Mouse (Mus musculus) left cerebral cortex, adult 9 months (tissue): ENCODE measurements around the gene Apba1.

Source experiments
- DNase-seq, 2 experiments: peaks; one replicate each; pipeline ENCODE4 v3.0.0; 2022; ENCODE audit warnings: low spot score in 2 of 2

Gene Apba1

DNA sequence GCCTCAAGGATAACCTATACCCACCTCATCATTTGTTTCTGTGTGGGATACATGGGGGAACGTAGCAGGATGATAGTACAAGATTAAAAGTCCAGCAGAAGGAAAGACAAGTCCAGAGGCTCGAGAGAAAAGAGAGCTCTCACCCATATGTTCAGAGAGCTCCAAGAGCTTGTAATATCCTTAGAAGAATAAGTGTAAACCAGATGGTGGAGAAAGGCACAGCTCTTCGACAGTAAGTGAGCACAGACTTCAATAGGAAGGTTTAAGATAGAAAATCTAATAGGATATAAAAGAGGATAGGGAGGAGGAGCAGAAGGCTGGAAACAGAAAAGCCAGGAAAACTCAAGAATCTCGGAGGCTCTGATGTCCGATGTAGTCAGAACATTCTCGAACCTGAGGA is 115.8 kb downstream of the Apba1 start:
- DNase-seq, result no peak

DNA sequence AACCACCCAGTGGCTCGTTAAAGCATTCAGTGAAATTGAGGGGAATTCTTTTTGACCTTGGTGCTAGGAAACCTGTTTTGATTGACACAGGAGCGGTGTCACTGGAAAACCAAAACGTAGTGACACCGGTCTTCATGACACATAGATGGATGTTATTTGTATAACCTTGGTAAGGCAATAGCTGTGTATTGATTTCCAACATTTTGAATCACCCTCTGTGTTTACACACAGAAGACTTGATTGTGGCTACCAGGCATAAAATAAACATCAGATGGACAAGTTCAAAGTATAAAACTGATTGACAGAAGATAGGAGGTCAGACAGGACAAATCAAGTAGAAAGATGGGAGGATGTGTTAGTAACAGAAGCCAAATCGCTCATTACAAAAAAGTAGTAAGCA is 117.1 kb downstream of the Apba1 start:
- DNase-seq, result no peak

DNA sequence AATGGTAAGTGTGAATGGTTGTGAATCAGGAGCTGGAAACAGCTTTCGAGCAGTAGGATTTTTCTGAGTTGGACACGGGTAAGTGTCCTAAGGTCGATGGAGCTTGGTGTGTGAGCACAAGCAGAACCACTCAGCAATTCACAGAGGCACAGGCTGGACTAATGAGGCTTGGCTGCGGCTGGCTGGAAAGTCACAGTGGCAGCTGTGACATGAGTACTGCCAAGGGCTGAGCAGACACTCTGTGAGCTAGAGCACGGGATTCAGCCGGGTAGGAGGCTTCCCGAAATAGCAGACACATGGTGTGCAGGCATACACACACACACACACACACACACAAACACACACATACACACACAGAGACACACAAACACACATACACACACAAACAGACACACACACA is 121.2 kb downstream of the Apba1 start:
- DNase-seq, result peak in 1 of 2 experiments; percentile 58

DNA sequence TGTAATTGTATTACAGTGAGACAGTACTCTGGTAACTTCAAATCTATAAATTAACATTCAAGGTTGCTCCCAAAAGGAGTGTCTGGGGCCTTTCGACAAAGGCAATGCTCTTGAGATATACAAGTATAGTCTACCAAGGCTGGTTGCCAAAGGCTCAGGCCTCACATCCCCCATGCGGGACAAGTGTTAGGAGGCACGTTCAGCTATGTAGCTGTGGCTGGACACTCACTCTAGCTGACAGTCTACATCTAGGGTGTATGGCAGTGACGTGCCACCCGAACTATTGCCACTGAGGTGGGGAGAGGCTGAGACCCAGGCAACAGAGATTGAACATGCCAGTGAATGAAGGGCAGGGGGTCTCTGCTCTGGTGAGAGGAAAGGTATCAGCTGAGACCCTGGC is 127.5 kb downstream of the Apba1 start:
- no peak for DNase-seq

DNA sequence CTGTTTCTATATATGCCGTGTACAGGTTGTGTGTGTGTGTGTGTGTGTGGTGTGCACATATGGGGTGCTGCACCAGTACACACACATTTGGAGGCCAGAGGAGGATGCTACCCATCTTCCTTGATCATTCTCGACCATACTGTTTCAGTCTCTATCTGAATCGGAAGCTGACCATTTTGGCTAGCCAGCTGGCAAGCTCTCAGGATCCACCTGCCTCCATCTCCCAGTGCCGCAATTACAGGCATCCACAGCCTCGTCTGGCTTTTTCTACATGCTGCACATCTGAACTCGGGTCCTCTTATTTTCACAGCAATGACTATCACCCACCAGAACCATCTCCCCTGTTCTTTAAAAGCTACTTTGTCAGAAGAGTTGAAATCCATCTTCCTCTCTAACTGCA is 132.7 kb downstream of the Apba1 start:
- no peak for DNase-seq

DNA sequence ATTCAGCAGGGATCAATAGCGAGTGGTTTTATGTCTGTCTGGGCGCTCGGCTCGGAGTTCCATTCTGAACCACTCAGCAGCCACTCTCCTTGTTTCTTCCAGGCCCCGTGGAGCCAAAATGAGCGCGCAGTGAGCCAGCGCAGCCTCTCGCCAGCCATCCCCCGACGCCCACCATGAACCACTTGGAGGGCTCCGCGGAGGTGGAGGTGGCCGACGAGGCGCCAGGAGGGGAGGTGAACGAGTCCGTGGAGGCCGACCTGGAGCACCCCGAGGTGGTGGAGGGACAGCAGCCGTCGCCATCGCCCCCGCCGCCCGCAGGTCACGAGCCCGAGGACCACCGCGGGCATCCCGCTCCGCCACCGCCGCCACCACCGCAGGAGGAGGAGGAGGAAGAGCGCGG is 133.9 kb downstream of the Apba1 start:
- peak in 1 of 2 experiments; percentile 37 for DNase-seq

DNA sequence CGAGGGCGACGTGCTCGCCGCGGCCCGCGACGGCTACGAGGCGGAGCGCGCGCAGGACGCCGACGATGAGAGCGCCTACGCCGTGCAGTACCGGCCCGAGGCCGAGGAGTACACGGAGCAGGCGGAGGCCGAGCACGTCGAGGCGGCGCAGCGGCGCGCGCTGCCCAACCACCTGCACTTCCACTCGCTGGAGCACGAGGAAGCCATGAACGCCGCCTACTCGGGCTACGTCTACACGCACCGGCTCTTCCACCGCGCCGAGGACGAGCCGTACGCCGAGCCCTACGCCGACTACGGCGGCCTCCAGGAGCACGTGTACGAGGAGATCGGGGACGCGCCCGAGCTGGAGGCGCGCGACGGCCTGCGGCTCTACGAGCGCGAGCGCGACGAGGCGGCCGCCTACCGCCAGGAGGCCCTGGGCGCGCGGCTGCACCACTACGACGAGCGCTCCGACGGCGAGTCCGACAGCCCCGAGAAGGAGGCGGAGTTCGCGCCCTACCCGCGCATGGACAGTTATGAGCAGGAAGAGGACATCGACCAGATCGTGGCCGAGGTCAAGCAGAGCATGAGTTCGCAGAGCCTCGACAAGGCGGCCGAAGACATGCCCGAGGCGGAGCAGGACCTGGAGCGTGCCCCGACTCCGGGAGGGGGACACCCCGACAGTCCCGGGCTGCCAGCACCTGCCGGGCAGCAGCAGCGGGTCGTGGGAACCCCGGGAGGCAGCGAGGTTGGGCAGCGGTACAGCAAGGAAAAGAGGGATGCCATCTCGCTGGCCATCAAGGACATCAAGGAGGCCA is 134.6 kb downstream of the Apba1 start:
- peak; percentile 37 to 55 for DNase-seq

DNA sequence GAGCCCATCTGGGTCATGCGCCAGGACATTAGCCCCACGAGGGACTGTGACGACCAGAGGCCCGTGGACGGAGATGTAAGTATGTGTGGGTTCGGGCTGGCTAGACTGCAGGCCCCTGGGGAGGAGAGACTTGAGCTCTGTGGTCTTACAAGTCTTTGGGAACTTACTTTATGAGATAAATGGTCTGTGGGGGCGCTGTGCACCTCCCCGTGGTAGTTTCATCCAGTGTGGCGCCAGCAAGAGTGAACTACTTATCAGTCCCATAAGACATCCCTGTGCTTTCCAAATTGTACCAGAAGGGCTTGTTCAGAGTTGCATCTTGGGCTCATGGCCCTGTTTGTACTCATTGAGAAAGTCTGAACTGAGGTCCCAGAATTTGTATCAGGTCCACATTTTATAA is 135.3 kb downstream of the Apba1 start:
- no peak for DNase-seq

DNA sequence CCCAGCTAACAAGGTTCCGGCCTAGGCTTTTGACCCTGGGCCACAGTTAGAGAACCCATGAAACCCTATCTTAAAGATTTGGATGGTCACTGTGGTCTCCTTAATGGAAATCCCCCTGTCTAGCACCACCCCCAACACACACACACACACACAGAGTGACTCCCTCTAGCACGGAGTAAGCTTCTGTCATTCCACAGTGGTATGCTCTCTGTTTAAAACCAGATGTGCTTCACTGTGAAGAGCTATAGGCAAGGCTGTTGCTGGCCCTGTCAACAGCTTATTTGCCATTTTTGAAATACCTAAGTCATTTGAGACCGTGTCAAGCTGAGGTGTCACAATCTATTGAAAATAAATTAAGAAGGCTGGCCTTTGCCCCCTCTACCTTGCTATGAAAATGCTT is 136.1 kb downstream of the Apba1 start:
- no peak for DNase-seq

DNA sequence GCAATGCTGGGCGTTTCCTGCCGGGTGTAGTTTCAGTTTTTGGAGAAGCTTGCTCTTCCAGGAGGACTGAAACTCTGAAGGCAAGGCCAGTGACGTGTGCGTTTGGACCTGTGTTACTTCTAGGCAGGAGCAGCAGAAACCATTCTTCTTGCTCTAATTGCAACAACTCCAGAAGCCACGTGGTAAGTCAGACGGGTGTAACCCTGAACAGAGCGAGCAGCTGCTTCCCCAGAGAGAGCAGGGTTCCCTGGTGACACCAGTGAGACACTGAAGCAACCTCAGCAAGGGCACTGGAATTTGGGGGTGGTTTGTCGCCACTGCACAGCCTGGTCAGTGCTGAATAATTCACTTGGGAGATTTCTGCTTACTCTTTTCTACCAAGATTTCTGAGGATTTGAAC is 138.2 kb downstream of the Apba1 start:
- DNase-seq, result no peak

DNA sequence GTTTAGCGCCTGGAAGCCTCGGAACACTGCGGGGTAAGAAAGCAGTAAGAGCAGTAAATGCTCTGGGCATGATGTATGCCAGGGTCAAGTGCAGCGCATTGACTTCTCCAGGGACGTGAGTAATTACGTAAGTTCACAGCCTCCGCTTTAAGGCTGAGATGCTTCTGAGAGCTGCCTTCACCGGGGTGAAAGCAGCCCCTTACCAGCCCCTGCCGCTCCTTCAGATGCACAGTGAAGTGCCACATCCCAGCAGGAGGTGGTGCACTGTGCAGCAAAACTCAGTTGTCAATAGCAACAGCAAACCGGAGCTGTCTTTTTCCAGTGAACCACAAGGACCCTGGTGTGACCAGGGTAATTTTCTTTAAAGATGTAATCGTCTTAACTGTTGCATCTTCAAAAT is 139.8 kb downstream of the Apba1 start:
- DNase-seq, result no peak

DNA sequence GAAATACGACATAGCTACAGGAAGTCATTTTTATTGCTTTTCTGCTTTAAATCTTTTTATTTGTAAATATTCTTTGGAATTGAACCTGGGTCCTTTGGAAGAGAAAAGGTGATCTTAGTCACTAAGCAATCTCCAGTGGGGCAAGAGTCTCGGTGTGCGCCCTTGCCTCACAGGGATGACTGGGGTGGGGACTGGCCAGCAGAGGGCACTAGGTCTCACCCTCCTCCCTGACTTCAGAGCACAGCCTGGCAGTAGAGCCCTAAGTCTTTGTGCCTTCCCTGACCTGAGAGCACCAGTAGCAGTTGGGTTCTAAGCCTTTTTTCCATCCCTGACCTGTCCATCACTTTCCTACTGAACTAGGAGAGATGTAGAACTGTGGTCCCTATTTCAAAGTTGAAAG is 142.5 kb downstream of the Apba1 start:
- DNase-seq, result no peak

DNA sequence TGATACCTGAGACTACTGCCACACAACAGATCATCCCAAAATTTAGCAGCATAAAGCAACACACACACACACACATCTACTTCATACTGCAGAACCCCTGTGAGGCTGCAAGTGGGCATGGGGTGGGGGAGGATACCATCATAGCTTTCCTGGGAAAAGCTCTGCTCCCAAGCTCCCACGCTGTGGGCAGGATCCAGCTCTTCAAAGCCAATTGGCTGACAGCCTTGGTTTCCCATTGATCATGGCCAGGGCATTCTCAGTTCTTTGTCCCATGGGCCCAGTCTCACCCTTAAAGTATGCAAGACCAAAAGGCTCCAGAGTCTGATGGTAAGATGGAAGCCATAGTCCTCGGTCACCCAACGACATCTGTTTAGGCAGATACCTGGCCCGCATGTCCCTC is 143.1 kb downstream of the Apba1 start:
- no peak for DNase-seq

DNA sequence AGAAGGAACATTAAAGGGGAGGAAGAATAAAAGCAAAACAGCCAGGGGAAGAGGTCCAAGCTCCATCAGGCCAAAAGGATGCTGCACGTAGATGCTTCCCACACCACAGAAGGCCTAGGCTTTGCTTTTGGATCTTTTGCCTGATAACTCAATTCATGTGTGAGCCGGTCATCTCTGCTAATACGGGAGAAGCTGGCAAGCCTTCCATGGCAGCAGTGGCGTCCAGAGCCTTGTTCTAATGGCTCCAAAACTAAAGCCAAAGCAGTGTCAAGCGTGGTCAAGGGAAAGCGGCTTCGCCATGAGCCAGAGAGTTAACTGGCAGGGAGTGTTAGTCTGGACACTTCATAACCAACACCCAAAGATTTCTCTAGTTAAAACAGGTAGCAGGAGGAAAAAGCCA is 144.4 kb downstream of the Apba1 start:
- DNase-seq, result no peak

DNA sequence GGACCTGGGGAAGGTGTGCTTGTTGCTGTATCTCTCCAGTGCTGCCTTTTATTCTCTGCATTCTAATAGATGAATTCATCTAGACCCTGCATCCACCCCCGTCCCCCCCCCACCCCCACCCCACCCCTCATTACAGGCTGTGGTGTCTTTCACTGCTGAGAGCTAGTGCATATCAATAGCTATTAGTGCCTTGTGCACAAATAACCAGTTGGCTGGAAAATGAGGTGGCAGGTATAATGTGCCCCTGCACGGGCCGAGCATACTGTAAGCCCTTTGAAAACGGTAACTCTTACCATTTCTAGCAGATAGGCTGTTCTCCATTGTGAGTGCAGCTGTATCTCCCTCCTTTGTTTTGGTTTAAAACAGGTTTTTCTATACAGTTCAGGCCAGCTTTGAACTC is 146.2 kb downstream of the Apba1 start:
- no peak for DNase-seq

DNA sequence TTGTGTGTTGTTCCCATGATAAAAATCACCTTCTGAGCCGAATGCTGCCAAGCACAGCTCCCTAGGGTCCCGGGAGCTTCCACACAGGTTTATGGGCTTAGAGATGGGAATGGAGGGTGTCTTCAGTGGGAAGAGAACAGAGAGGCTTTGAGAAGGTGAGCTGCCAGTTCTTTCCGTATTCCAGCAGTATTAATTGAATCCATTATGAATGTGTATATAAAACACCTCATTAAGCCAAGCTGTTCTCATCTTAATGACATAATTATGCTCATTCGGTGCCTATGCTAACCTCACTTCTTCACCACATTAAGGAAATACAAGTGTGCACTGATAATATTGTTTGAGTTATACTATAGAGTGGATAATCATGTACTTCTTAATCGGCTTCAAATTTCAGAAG is 147.1 kb downstream of the Apba1 start:
- DNase-seq, result no peak

DNA sequence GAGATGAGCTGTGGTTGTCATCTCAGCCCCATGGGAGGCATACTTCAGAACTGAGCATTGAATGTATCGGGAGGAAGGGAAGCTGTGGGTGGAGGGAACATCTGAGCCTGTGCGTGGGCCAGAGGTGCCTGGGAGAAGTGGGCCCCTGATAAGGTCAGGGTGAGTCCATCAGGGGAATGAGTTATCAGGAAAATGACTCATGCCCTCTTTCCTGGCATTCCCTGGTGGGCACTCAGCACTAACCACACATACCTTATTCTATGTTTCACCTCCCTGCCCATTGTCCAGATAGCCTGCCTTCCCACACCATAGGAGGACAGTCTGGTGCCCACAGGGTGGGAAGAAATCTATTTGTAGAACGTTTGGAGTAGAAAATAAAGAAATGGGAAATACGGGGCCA is 151.7 kb downstream of the Apba1 start:
- DNase-seq, result no peak

DNA sequence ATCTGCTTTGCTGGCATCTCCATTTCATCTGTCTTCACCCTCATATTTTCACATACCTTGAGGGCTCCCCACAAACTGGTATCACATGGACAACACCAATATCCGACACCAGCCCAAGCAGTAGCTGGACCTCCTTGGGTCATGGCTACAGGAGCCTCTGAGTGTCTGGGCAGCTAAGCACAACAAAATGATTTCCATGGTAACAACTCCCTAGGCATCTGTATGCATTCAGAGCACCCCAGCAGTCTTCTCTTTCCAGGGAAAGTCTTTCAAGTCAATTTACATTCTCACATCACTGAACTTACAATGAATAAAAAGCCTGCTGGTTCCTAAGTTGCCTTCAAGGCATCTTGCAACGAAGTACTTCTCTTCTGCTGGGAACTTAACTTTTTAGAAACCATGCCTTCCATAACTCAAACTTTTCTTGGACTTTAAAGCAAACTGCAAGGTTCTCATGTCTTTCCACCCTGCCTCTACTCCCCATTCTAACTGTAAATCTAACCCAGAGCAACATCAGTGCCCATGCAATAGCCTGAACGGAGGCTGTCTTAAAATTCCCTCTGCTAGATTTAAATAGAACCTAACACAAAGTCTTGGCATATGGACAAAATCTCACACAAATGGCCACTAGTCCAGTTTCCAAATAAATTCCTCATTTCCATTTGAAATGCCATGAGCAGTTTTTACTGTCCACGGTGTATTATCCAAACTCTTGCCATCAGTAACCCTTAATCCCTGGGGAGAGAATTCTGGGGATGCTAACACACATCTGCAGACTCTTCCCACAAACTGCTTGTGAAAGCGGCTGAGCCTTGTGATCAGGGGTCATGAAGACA is 160.9 kb downstream of the Apba1 start:
- no peak for DNase-seq

DNA sequence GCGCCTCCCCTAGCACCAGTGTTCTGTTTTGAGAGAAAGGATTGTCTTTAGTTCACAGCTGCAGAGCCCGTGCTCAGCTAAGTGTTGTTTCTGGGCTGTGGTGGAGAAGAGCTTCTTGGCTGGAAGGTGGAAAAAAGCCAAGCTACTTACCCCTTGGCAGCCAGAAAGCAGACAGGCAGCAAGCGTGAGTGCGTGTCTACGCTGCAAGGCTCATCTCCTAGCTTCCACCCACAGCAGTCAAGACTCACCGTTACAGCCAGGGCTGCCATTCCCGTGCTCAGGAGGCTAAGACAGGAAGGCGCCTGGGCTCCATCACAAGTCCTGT is 161.5 kb downstream of the Apba1 start:
- DNase-seq, result peak in 1 of 2 experiments; percentile 28

DNA sequence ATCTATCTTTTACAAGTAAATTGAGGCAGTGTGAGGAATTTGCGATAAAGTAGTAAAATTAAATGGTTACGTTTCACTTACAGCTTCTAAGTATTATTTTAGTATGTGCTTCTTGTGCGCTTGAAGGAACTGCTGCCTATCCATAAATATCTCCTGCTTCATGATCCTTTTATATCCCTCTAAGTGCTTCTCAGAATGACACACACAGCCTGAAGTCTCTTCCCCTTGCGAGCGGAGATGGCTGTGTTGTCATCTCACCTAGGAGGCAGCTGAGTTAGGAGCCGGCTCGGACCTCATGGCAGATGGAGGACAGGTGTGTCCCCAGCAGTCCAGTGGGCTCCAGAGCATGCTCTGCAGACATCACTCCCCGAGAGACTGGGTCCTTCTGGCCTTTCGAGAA is 163.9 kb downstream of the Apba1 start:
- DNase-seq, result peak in 1 of 2 experiments; percentile 33

DNA sequence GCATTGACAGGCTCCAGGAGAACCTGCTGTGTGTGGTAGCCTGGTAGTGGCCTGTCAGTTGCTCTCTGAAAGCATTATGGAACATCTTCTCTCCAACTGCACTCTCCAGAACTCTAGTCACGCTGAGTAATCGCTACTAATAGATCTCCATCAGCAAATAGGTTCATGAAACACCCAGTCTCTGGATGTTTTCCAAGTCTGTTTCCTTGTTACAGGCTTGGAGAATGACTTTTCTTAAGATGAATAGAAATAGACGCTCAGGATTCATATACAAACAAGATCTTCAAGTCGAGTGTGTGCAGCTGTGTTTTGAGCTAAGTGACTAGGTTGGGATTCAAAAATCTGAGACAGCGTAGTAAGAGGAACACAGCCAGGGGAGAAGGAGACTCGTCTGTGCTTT is 165.4 kb downstream of the Apba1 start:
- no peak for DNase-seq

DNA sequence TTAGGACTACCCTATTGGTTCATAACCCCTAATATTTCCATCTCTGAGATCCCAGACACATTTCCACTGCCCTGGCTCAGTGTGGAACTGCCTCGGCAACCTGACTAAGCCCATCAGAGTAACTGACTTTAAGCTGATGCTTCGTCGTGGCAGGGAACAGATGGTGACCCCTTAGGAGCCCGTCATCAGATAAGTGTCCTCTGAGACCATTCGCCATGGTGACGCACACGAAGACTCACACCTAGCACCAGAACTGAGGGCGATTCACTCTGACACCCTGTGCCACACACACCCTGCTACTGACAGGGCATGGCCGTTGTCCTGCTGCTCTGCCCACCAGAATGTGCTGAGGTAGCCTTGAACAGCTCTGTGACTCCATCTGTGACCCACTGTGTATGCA is 166.1 kb downstream of the Apba1 start:
- no peak for DNase-seq

DNA sequence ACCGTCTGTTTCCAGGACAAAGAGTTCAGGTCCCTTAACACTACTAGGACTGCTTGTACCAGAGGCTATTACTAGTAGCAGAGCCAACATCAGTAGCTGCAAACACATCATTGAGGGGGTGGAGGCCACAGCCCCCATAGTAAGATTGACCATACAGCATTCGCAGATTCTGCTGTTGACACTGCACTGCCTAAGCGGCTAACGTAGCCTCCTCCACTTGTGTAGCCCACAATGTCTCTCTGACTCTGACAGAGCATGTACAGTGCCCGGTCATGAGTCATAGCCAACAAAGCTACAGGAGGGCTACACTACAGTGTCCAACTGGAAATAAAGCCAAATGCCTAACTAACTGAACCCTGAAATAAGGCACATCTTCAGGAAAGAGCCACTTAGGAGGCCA is 166.9 kb downstream of the Apba1 start:
- DNase-seq, result no peak
